23 mouse cellular contexts compared by ENCODE assay signal in genomic region chr17:68875251-68875650, GRCm38 (mm10). TPM values are rescaled to one million over a fixed set of nuclear protein-coding genes. Genes with fewer than 3 reads are reported as not detected.
A peak's percentile ranks its signal among the peaks of the same experiment; 100 is the strongest.
DNase-seq lines count a peak whose midpoint lies in the region; ATAC-seq and TF ChIP-seq lines count a peak whose summit lies in the region.
"Had no signal": no experiment of that assay in that cellular context is flagged by ENCODE, and none has a peak within 500 bp of the region (broad histone marks: within the 10 kb centered on the region; RNA-seq: fewer than 3 reads in every experiment).

No protein-coding gene starts in this region.

- H3K4me1 ChIP-seq in heart, adult 2 months (ENCODE audit: control insufficient read depth, insufficient read depth, low read length): no peaks in the 10 kb centered on the region
- H3K4me1 ChIP-seq in heart, embryonic 10.5 days: no peaks in the 10 kb centered on the region
- H3K4me1 ChIP-seq in limb, embryonic 14.5 days (ENCODE audit: control insufficient read depth, insufficient read depth, low read length): no peaks in the 10 kb centered on the region
- H3K4me1 ChIP-seq in limb, embryonic 10.5 days: no peaks in the 10 kb centered on the region
- H3K4me1 ChIP-seq: heart, embryonic 13.5 days; limb, embryonic 12.5 days; liver, embryonic 13.5 days; stomach, embryonic 15.5 days had no signal

- ATAC-seq in limb, embryonic 14.5 days (ENCODE audit: low FRiP score, low read depth): no peak
- no peak for ATAC-seq in granulocyte monocyte progenitor cell, adult 5-6 weeks (replicated peaks; ENCODE audit: poor library complexity, severe bottlenecking)
- ATAC-seq: hindbrain, embryonic 16.5 days; midbrain, embryonic 13.5 days had no signal

- no peak overlapping the region for H3K9ac ChIP-seq in heart, adult 2 months (ENCODE audit: low read depth, low read length)
- no peak overlapping the region for H3K9ac ChIP-seq in limb, embryonic 14.5 days (ENCODE audit: low read depth, low read length, severe bottlenecking)
- H3K9ac ChIP-seq: heart, embryonic 13.5 days; limb, embryonic 12.5 days; liver, embryonic 13.5 days; midbrain, embryonic 13.5 days; stomach, embryonic 15.5 days had no signal

- H3K27me3 ChIP-seq in heart, adult 2 months (ENCODE audit: control insufficient read depth, insufficient read depth, low read length): no peaks in the 10 kb centered on the region
- H3K27me3 ChIP-seq in heart, embryonic 10.5 days (ENCODE audit: insufficient read depth, poor library complexity, severe bottlenecking): no peaks in the 10 kb centered on the region
- H3K27me3 ChIP-seq in limb, embryonic 14.5 days (ENCODE audit: control insufficient read depth, insufficient read depth, low read length): no peaks in the 10 kb centered on the region
- H3K27me3 ChIP-seq in limb, embryonic 10.5 days (ENCODE audit: low read depth, poor library complexity, severe bottlenecking): no peaks in the 10 kb centered on the region
- H3K27me3 ChIP-seq: limb, embryonic 12.5 days; liver, embryonic 13.5 days; midbrain, embryonic 13.5 days; stomach, embryonic 15.5 days had no signal

- no peaks in the 10 kb centered on the region for H3K36me3 ChIP-seq in heart, adult 2 months (ENCODE audit: control insufficient read depth, insufficient read depth, low read length)
- no peaks in the 10 kb centered on the region for H3K36me3 ChIP-seq in heart, embryonic 10.5 days
- no peaks in the 10 kb centered on the region for H3K36me3 ChIP-seq in limb, embryonic 14.5 days (ENCODE audit: control insufficient read depth, insufficient read depth, low read length)
- no peaks in the 10 kb centered on the region for H3K36me3 ChIP-seq in limb, embryonic 10.5 days
- H3K36me3 ChIP-seq: G1E; heart, embryonic 13.5 days; limb, embryonic 12.5 days; liver, embryonic 13.5 days; midbrain, embryonic 13.5 days; stomach, embryonic 15.5 days had no signal

- intact Hi-C loops in heart, adult 2 months (cut with DNase I): no loop called here

- no peak overlapping the region for H3K4me3 ChIP-seq in heart, adult 2 months
- no peak overlapping the region for H3K4me3 ChIP-seq in heart, embryonic 10.5 days
- no peak overlapping the region for H3K4me3 ChIP-seq in limb, embryonic 14.5 days (replicated peaks; ENCODE audit: low read length)
- no peak overlapping the region for H3K4me3 ChIP-seq in limb, embryonic 10.5 days
- H3K4me3 ChIP-seq: heart, embryonic 13.5 days; limb, embryonic 12.5 days; liver, embryonic 13.5 days; midbrain, embryonic 13.5 days; stomach, embryonic 15.5 days had no signal

- H3K79me2 ChIP-seq in heart, adult 2 months (replicated peaks; ENCODE audit: control insufficient read depth, insufficient read depth, low read length): no peaks in the 10 kb centered on the region

- no peak overlapping the region for H3K4me2 ChIP-seq in limb, embryonic 14.5 days (replicated peaks; ENCODE audit: low read depth, low read length, severe bottlenecking)
- H3K4me2 ChIP-seq: heart, embryonic 13.5 days; limb, embryonic 12.5 days; liver, embryonic 13.5 days; midbrain, embryonic 13.5 days; stomach, embryonic 15.5 days had no signal

- H3K9me3 ChIP-seq in heart, embryonic 10.5 days: no peaks in the 10 kb centered on the region
- H3K9me3 ChIP-seq in limb, embryonic 14.5 days (ENCODE audit: control insufficient read depth, low read length): no peaks in the 10 kb centered on the region
- H3K9me3 ChIP-seq in limb, embryonic 10.5 days (replicated peaks): no peaks in the 10 kb centered on the region
- H3K9me3 ChIP-seq: heart, embryonic 13.5 days; limb, embryonic 12.5 days; liver, embryonic 13.5 days; midbrain, embryonic 13.5 days; stomach, embryonic 15.5 days had no signal

- WGBS in heart, adult 2 months: 69% methylated on average over 5 of the region's 5 CpGs
- WGBS in heart, embryonic 10.5 days: 70% methylated on average over 5 of the region's 5 CpGs
- 68% methylated on average over 5 of the region's 5 CpGs for WGBS in limb, embryonic 14.5 days
- 78% methylated on average over 5 of the region's 5 CpGs for WGBS in limb, embryonic 10.5 days

- TF ChIP-seq CTCF in heart, adult 2 months (IDR thresholded peaks at IDR 0.05): peak; percentile 17; the same call in 1 of the 2 replicates
- TF ChIP-seq CTCF in brain, embryonic 14.5 days (IDR thresholded peaks at IDR 0.05; ENCODE audit: borderline replicate concordance, extremely low read depth, insufficient read depth, insufficient read length): no peak

- TF ChIP-seq EP300 in heart, adult 2 months (IDR thresholded peaks at IDR 0.05; ENCODE audit: insufficient read depth, low read depth, low read length): no peak

- H3K27ac ChIP-seq in heart, adult 2 months: no peak overlapping the region
- no peak overlapping the region for H3K27ac ChIP-seq in heart, embryonic 10.5 days
- no peak overlapping the region for H3K27ac ChIP-seq in limb, embryonic 14.5 days (replicated peaks; ENCODE audit: low read depth, low read length)
- no peak overlapping the region for H3K27ac ChIP-seq in limb, embryonic 10.5 days
- H3K27ac ChIP-seq: heart, embryonic 13.5 days; limb, embryonic 12.5 days; liver, embryonic 13.5 days; midbrain, embryonic 13.5 days; stomach, embryonic 15.5 days had no signal

- TF ChIP-seq POLR2A in heart, adult 2 months (IDR thresholded peaks at IDR 0.05; ENCODE audit: insufficient read depth, low read depth, low read length): no peak
- TF ChIP-seq POLR2A in limb, embryonic 14.5 days (IDR thresholded peaks at IDR 0.05; ENCODE audit: borderline replicate concordance, extremely low read depth, insufficient read depth, insufficient read length): no peak
- no peak for TF ChIP-seq POLR2A in brain, embryonic 14.5 days (IDR thresholded peaks at IDR 0.05; ENCODE audit: borderline replicate concordance, extremely low read depth, insufficient read depth, insufficient read length, poor library complexity, severe bottlenecking)

- no peak for DNase-seq in heart, adult 2 months
- no peak for DNase-seq in heart, embryonic 10.5 days (ENCODE audit: low spot score)
- peak; percentile 49 for DNase-seq in limb, embryonic 14.5 days (ENCODE audit: low spot score)
- DNase-seq in limb, embryonic 10.5 days (ENCODE audit: low spot score): no peak
- peak; percentile 31 for DNase-seq in NIH3T3 (ENCODE audit: low read depth)
- peak; percentile 62 for DNase-seq in brain, embryonic 14.5 days (ENCODE audit: low read depth)
- no peak for DNase-seq in heart, adult 18-20 months
- DNase-seq: adrenal gland, postnatal 25 days; kidney, adult 2 months; kidney, postnatal 25 days; layer of hippocampus, adult 9-11 months; liver, embryonic 13.5 days; thymus, adult 2 months had no signal

RNA-seq across cellular contexts. Expression of gene Tmem200c, which starts 48.8 kb away (rescaled TPM):
- total RNA-seq in heart, adult 2 months (2021): under 1 TPM in 1 of 2 experiments, not detected in 1; 0.23 TPM
- 0.02 and 0.09 TPM in 2 replicates for polyA plus RNA-seq in heart, adult 2 months (2012; rRNA removed)
- 0.18 and 0.39 TPM in 2 replicates for polyA plus RNA-seq in heart, embryonic 10.5 days (2016; fragmentation: Nextera tagmentation; extraction: Ambion mirVana)
- 1.7 and 2.4 TPM in 2 replicates for polyA plus RNA-seq in limb, embryonic 14.5 days (2012; rRNA removed)
- polyA plus RNA-seq in limb, embryonic 14.5 days (2014; fragmentation: Nextera tagmentation; extraction: Ambion mirVana): 1.3 and 1.5 TPM in 2 replicates
- polyA plus RNA-seq in limb, embryonic 10.5 days (2016; fragmentation: Nextera tagmentation; extraction: Ambion mirVana): 0.45 and 0.48 TPM in 2 replicates
- polyA plus RNA-seq in brain, embryonic 14.5 days (2012; rRNA removed): 3.2 and 4.6 TPM in 2 replicates
- total RNA-seq in granulocyte monocyte progenitor cell, adult 5-6 weeks (2014; fragmentation: Nextera tagmentation): not detected in 2 replicates
- total RNA-seq in granulocyte monocyte progenitor cell, adult 5-6 weeks (2017): not detected in 2 replicates
- total RNA-seq in heart, adult 18-20 months (2021): under 1 TPM in 1 of 2 experiments, not detected in 1; 0.07 TPM
- total RNA-seq: heart, postnatal 25 days; megakaryocyte progenitor cell, adult 5-6 weeks; neutrophil, adult 5-6 weeks had no signal
- polyA plus RNA-seq: G1E; liver, embryonic 13.5 days had no signal

Comparison
In these comparisons a context has a peak if more than half of its experiments do, and no peak if none do; other contexts are left out.
1. DNase-seq: peak in limb, embryonic 14.5 days (single experiment), NIH3T3 (single experiment) and brain, embryonic 14.5 days (single experiment); none in heart, adult 2 months (0 of 2), heart, embryonic 10.5 days (single experiment), limb, embryonic 10.5 days (single experiment) and heart, adult 18-20 months (0 of 2).